Mouse (Mus musculus) left cerebral cortex, postnatal 25 days (tissue): ENCODE measurements around the gene Treh. TPM values are rescaled to one million over a fixed set of nuclear protein-coding genes. Genes with fewer than 3 reads are reported as not detected.

Source experiments
- DNase-seq, 2 experiments: peaks; one replicate each; pipeline ENCODE4 v3.0.0; 2022; ENCODE audit warnings: low spot score in 2 of 2, mixed read lengths in 1 of 2
- intact Hi-C: fragments of 180-260 bp; cut with DNase I; formaldehyde crosslinking; loops from one replicate; pipeline ENCODE4 v1.15.1; 2025
- total RNA-seq, 2 experiments: library from RNA; stranded (reverse); gene quantifications; 2 replicates each; pipeline ENCODE4 v1.2.3; 2021

Gene Treh
- total RNA-seq, 2 experiments from 2014 or later, result 0.25 to 0.34 TPM

- no peak for DNase-seq
- intact Hi-C loops, result no loop called here
These were observed 1.6 kb upstream of the Treh start for GRCm38 (mm10) chr9:44671416-44671815.

GRCm38 (mm10) chr9:44672291-44672865 lies 655 bp upstream of the Treh start:
- no peak for DNase-seq
- intact Hi-C loops, result no loop called here

- intact Hi-C loops, result no loop called here
- no peak for DNase-seq
These were observed 5.3 kb downstream of the Treh start for GRCm38 (mm10) chr9:44678288-44678871.

GRCm38 (mm10) chr9:44679565-44679964 lies 6.5 kb downstream of the Treh start:
- DNase-seq, result no peak
- intact Hi-C loops, result no loop called here

- DNase-seq, result no peak
- intact Hi-C loops, result no loop called here
These were observed 10.0 kb downstream of the Treh start for GRCm38 (mm10) chr9:44683046-44683445.

GRCm38 (mm10) chr9:44685346-44686330 lies 12.6 kb downstream of the Treh start:
- DNase-seq, result peak; percentile 63 to 65
- intact Hi-C loops, result loop anchor here (1.0 kb wide), 1 partner anchor 30 kb away; no protein-coding TSS in a partner anchor

- no peak for DNase-seq
- intact Hi-C loops, result no loop called here
These were observed 13.6 kb downstream of the Treh start for GRCm38 (mm10) chr9:44686638-44687037.

- no peak for DNase-seq
These were observed 15.0 kb downstream of the Treh start for GRCm38 (mm10) chr9:44688013-44688412.

GRCm38 (mm10) chr9:44690641-44691040 lies 17.6 kb downstream of the Treh start:
- intact Hi-C loops, result no loop called here
- no peak for DNase-seq

More at GRCm38 (mm10) chr9:44688013-44688412, 15.0 kb downstream of the Treh start:
- intact Hi-C loops, result no loop called here

GRCm38 (mm10) chr9:44691671-44692520 lies 18.9 kb downstream of the Treh start:
- peak; percentile 71 to 94 for DNase-seq
- intact Hi-C loops, result no loop called here

GRCm38 (mm10) chr9:44693071-44693470 lies 20.0 kb downstream of the Treh start:
- intact Hi-C loops, result no loop called here
- DNase-seq, result peak in 1 of 2 experiments; percentile 21

- intact Hi-C loops, result no loop called here
- DNase-seq, result no peak
These were observed 24.8 kb downstream of the Treh start for GRCm38 (mm10) chr9:44697866-44698265.

- intact Hi-C loops, result no loop called here
- DNase-seq, result no peak
These were observed 26.2 kb downstream of the Treh start for GRCm38 (mm10) chr9:44699196-44699595.

GRCm38 (mm10) chr9:44699730-44700129 lies 26.7 kb downstream of the Treh start:
- intact Hi-C loops, result no loop called here
- DNase-seq, result no peak

GRCm38 (mm10) chr9:44707749-44708428 lies 34.9 kb downstream of the Treh start:
- DNase-seq, result no peak
- intact Hi-C loops, result loop anchor here (5.0 kb wide), 1 partner anchor 44 kb away; no protein-coding TSS in a partner anchor

GRCm38 (mm10) chr9:44708429-44708765 lies 35.4 kb downstream of the Treh start:
- intact Hi-C loops, result loop anchor here (5.0 kb wide), 1 partner anchor 44 kb away; no protein-coding TSS in a partner anchor

GRCm38 (mm10) chr9:44708925-44709324 lies 35.9 kb downstream of the Treh start:
- intact Hi-C loops, result loop anchor here (5.0 kb wide), 1 partner anchor 43 kb away; no protein-coding TSS in a partner anchor
- peak; percentile 30 to 55 for DNase-seq

More at GRCm38 (mm10) chr9:44708429-44708765, 35.4 kb downstream of the Treh start:
- peak in 1 of 2 experiments; percentile 30 for DNase-seq

- no peak for DNase-seq
- intact Hi-C loops, result loop anchor here (5.0 kb wide), 1 partner anchor 43 kb away; no protein-coding TSS in a partner anchor
These were observed 36.6 kb downstream of the Treh start for GRCm38 (mm10) chr9:44709600-44709999.

GRCm38 (mm10) chr9:44710213-44710612 lies 37.2 kb downstream of the Treh start:
- intact Hi-C loops, result no loop called here
- no peak for DNase-seq
